Mouse (Mus musculus) layer of hippocampus, postnatal 25 days (tissue): ENCODE measurements at regions not wholly inside any gene's neighbourhood (a gene's known extent, or its start where the extent isn't known, plus 50 kb on each side); places are given as distances from the start of the nearest gene placed in this dataset.
A peak's percentile ranks its signal among the peaks of the same experiment; 100 is the strongest.

Source experiments
- DNase-seq, 2 experiments: peaks; one replicate each; pipeline ENCODE4 v3.0.0; 2022; ENCODE audit warnings: mixed read lengths in 2 of 2, low spot score in 1 of 2; ENCODE audit errors: extremely low spot score in 1 of 2

- DNase-seq: no peak
Measured at GRCm38 (mm10) chr14:28765201-28765600, 252.8 kb upstream of the Lrtm1 start.

DNA sequence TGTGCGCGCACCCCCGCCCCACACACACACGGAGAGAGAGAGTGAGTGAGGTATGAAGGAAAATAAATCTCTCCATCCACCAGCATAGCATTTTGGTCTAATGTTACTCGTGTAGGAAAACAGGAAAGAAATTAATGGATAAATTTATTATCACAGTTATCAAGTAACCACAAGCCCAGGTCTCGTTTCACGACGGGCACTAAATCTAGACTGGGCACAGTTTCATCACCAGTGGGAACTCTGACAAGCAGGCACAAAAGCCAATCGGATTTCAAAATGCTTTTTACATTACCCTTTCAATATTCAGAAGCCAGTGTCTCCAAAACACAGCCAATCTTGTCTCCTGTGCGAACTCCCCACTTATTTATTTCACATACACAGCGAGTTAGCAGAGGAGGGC lies 244.9 kb upstream of the Lrtm1 start:
- DNase-seq: no peak

GRCm38 (mm10) chr14:28775686-28776085 lies 242.3 kb upstream of the Lrtm1 start:
- DNase-seq: no peak

GRCm38 (mm10) chr14:28777791-28778190 lies 240.2 kb upstream of the Lrtm1 start:
- DNase-seq: no peak

- peak in 1 of 2 experiments; percentile 39 for DNase-seq
Measured at GRCm38 (mm10) chr14:28781660-28782059, 236.3 kb upstream of the Lrtm1 start.

- DNase-seq: no peak
Measured at GRCm38 (mm10) chr14:28784106-28784633, 233.8 kb upstream of the Lrtm1 start.

GRCm38 (mm10) chr14:28798290-28798689 lies 219.7 kb upstream of the Lrtm1 start:
- no peak for DNase-seq

- DNase-seq: no peak
Measured at GRCm38 (mm10) chr14:28801681-28802080, 216.3 kb upstream of the Lrtm1 start.

GRCm38 (mm10) chr14:28802126-28802525 lies 215.9 kb upstream of the Lrtm1 start:
- no peak for DNase-seq

GRCm38 (mm10) chr14:28808094-28808493 lies 209.9 kb upstream of the Lrtm1 start:
- no peak for DNase-seq

GRCm38 (mm10) chr14:28809355-28809754 lies 208.7 kb upstream of the Lrtm1 start:
- no peak for DNase-seq

DNA sequence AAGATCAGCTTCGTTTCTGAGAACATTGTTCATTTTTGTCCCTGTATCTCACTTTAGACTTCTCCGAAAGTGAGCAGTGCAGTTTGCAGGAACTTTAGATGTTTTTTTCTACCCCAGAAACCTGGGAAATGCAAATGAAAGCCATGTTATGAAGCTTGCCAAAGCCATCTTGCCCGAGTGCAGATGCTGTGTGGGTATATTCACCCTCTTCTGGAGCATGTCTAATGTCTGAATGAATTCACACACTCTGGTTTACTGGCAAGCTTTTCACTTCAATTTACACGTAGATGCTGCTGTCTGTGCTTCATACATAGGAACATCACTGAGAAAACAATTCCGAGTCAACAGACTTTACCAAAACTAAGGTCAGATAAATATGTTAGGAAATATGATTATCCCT lies 197.0 kb upstream of the Lrtm1 start:
- DNase-seq: no peak

GRCm38 (mm10) chr14:28827186-28827585 lies 190.8 kb upstream of the Lrtm1 start:
- DNase-seq: no peak

- no peak for DNase-seq
Measured at GRCm38 (mm10) chr14:28837117-28837516, 180.9 kb upstream of the Lrtm1 start.

DNA sequence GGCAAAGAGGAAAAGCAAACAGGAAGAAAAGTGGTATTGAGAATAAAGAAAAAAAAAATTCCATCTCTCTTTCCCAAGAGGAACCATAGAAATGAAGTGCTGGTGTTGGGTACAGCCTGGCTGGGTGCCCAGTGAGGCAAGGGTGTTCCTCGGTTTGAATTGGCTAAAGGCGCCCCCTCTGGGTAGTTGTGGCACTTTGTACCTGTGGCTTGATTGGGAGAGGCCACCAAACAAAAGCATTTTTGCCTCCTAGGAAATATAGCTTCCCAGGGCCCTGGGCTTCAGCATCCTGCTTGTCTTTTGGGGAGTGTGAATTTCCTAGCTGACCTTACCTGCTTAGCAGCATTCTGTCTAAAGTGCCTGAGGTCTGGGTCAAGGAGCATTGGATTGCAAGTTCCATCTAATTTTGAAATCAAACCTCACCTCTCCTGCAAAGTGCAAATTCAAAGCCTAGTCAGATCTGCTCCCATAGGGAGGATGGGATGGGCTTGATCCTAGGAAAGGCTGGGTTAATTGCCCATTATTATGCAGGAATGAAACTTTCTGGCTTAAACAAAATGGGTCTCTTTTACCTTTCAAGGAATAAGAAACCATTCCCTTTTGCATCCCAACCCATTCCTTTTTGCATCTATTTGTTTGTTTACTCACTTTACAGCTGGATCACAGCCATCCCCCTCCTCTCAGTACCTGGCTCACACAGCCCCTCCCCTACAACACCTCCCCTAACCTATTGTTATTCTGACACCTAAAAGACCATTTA lies 169.0 kb upstream of the Lrtm1 start:
- peak in 1 of 2 experiments; percentile 26 for DNase-seq
